Mouse (Mus musculus): ENCODE measurements around the gene Atg7. TPM values are rescaled to one million over a fixed set of nuclear protein-coding genes. Genes with fewer than 3 reads are reported as not detected.

Gene Atg7
- total RNA-seq, 4 experiments from 2014 or later: 27.3 to 35.2 (median 27.5) TPM

GRCm38 (mm10) chr6:114781415-114782240 is 138.7 kb downstream of the Atg7 start:
- no peak for DNase-seq (ENCODE audit: low spot score in 2 of 2)

- DNase-seq (ENCODE audit: low spot score in 2 of 2): no peak
Observed at GRCm38 (mm10) chr6:114782486-114782885, 139.6 kb downstream of the Atg7 start.

GRCm38 (mm10) chr6:114786461-114786860 is 143.6 kb downstream of the Atg7 start:
- DNase-seq (ENCODE audit: low spot score in 2 of 2): no peak

- DNase-seq (ENCODE audit: low spot score in 2 of 2): no peak
Observed at GRCm38 (mm10) chr6:114787606-114788005, 144.7 kb downstream of the Atg7 start.

GRCm38 (mm10) chr6:114788663-114789062 is 145.8 kb downstream of the Atg7 start:
- DNase-seq (ENCODE audit: low spot score in 2 of 2): no peak

- DNase-seq (ENCODE audit: low spot score in 2 of 2): no peak
Observed at GRCm38 (mm10) chr6:114790084-114790483, 147.2 kb downstream of the Atg7 start.

GRCm38 (mm10) chr6:114790902-114791301 is 148.0 kb downstream of the Atg7 start:
- no peak for DNase-seq (ENCODE audit: low spot score in 2 of 2)

- no peak for DNase-seq (ENCODE audit: low spot score in 2 of 2)
Observed at GRCm38 (mm10) chr6:114791846-114792245, 148.9 kb downstream of the Atg7 start.

- DNase-seq (ENCODE audit: low spot score in 2 of 2): peak in 1 of 2 experiments; percentile 38
Observed at GRCm38 (mm10) chr6:114794706-114795105, 151.8 kb downstream of the Atg7 start.

- no peak for DNase-seq (ENCODE audit: low spot score in 2 of 2)
Observed at GRCm38 (mm10) chr6:114795706-114796325, 152.9 kb downstream of the Atg7 start.

- no peak for DNase-seq (ENCODE audit: low spot score in 2 of 2)
Observed at GRCm38 (mm10) chr6:114797901-114798300, 155.0 kb downstream of the Atg7 start.

- no peak for DNase-seq (ENCODE audit: low spot score in 2 of 2)
Observed at GRCm38 (mm10) chr6:114798715-114799114, 155.8 kb downstream of the Atg7 start.

GRCm38 (mm10) chr6:114800291-114800965 is 157.5 kb downstream of the Atg7 start:
- no peak for DNase-seq (ENCODE audit: low spot score in 2 of 2)

GRCm38 (mm10) chr6:114803915-114804535 is 161.1 kb downstream of the Atg7 start:
- no peak for DNase-seq (ENCODE audit: low spot score in 2 of 2)

GRCm38 (mm10) chr6:114804866-114805265 is 162.0 kb downstream of the Atg7 start:
- DNase-seq (ENCODE audit: low spot score in 2 of 2): no peak

- DNase-seq (ENCODE audit: low spot score in 2 of 2): no peak
Observed at GRCm38 (mm10) chr6:114805927-114806326, 163.0 kb downstream of the Atg7 start.

GRCm38 (mm10) chr6:114807474-114807873 is 164.6 kb downstream of the Atg7 start:
- DNase-seq (ENCODE audit: low spot score in 2 of 2): no peak

GRCm38 (mm10) chr6:114808654-114809430 is 165.9 kb downstream of the Atg7 start:
- DNase-seq (ENCODE audit: low spot score in 2 of 2): no peak

- no peak for DNase-seq (ENCODE audit: low spot score in 2 of 2)
Observed at GRCm38 (mm10) chr6:114809431-114809811, 166.5 kb downstream of the Atg7 start.

GRCm38 (mm10) chr6:114812322-114812721 is 169.4 kb downstream of the Atg7 start:
- no peak for DNase-seq (ENCODE audit: low spot score in 2 of 2)

- no peak for DNase-seq (ENCODE audit: low spot score in 2 of 2)
Observed at GRCm38 (mm10) chr6:114812779-114813178, 169.9 kb downstream of the Atg7 start.
